Mouse (Mus musculus): ENCODE data around the gene Zfp691.

DNA sequence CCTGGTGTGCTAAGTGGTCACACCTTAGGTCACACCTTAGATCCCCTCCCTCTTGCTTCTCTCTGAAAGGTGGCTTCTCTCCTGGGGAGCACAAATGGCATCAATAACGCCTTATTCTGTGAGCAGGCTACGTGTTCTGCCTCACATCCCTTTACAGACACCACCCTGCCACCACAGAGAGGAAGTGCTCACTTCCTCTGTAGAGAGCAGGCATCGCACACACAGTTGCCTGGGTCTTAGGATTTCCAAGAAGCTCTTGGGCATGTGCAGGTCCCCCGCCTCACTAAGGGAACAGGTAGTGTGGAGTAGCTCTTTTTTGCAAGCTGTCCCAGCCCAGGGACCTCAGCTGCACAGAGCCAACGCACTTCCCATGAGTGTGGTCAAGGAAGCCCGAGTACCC lies 46.8 kb downstream of the Zfp691 start:
- no peak for TF ChIP-seq CEBPB (IDR thresholded peaks at IDR 0.05; ENCODE audit: insufficient read depth, poor library complexity, severe bottlenecking)
- no peak for TF ChIP-seq MYOG (IDR thresholded peaks at IDR 0.05; ENCODE audit: control insufficient read depth in 1 of 3, insufficient read depth in 1 of 3, insufficient read length in 2 of 3, low read depth in 2 of 3)
- TF ChIP-seq SRF (IDR thresholded peaks at IDR 0.05; ENCODE audit: control insufficient read depth, insufficient read length, low read depth) = no peak
- no peak for TF ChIP-seq TCF12 (IDR thresholded peaks at IDR 0.05; ENCODE audit: insufficient read depth, poor library complexity, severe bottlenecking)
- no peak for TF ChIP-seq POLR2A (IDR thresholded peaks at IDR 0.05; ENCODE audit: insufficient read length, low read depth)
- TF ChIP-seq MYOD1 (IDR thresholded peaks at IDR 0.05; ENCODE audit: control insufficient read depth in 1 of 3, insufficient read length in 2 of 3, low read depth in 2 of 3) = no peak
